Mouse (Mus musculus): ENCODE data around the gene Memo1. TPM values are rescaled to one million over a fixed set of nuclear protein-coding genes. Genes with fewer than 3 reads are reported as not detected.
"Not testable (repeated sequence)": the region's sequence is repeated elsewhere in the genome, so short reads cannot be mapped to it uniquely, and the experiment has no call there.

Memo1 gene
- total RNA-seq, 2 experiments from 2014 or later = 62.2 to 65.7 TPM

DNA sequence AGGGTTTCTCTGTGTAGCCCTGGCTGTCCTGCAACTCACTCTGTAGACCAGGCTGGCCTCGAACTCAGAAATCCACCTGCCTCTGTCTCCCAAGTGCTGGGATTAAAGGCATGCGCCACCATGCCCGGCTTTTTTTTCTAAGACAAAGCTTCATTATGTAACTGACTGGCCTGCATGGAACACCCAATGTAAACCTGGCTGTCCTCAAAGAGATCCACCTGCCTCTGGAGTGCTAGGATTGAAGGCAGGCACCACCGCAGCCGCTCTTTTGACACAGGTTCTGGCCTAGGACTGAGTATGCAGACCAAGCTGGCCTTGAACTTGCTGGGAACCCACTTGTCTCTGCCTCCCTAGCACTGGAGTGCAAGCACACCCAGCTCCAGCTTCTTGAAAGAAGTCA, 1.7 kb upstream of the Memo1 start:
- not testable (repeated sequence) for DNase-seq (ENCODE audit: extremely low spot score in 1 of 2, low spot score in 2 of 2)
- intact Hi-C loops (cut with DNase I) = loop anchor here (5.0 kb wide), 1 partner anchor 275 kb away; no protein-coding TSS in a partner anchor

DNA sequence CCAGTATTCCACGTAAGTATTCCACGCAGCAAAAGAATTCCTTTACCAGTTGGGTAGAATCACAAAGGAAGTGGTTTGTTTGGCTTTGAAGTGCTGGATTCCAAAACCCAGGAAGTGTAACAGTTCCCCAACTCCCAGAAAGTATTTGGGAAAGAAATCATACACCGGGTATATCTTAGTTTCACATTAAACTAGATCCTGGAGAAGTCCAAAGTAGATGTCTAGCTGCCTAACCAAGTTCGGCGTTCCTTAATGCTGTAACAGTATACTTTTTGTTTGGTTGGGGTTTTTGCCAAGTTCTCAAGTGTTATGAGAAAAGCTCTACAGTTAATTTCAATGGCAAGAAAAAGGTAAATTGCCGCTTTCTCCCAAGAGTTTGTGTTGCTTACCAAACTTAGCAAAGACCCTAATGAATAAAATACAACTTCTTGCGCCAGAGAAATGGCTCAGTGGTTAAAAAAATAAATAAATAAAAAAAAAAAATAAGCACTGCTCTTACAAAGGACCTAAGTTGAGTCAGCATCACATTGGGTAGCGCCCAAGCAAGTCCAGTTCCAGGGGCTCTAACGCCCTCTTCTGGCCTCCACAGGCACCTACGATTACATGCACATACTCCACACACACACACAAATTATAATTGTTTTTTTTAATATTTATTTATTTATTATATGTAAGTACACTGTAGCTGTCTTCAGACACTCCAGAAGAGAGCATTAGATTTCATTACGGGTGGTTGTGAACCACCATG, 929 bp upstream of the Memo1 start:
- intact Hi-C loops (cut with DNase I) = loop anchor here (5.0 kb wide), 1 partner anchor 274 kb away; no protein-coding TSS in a partner anchor

DNA sequence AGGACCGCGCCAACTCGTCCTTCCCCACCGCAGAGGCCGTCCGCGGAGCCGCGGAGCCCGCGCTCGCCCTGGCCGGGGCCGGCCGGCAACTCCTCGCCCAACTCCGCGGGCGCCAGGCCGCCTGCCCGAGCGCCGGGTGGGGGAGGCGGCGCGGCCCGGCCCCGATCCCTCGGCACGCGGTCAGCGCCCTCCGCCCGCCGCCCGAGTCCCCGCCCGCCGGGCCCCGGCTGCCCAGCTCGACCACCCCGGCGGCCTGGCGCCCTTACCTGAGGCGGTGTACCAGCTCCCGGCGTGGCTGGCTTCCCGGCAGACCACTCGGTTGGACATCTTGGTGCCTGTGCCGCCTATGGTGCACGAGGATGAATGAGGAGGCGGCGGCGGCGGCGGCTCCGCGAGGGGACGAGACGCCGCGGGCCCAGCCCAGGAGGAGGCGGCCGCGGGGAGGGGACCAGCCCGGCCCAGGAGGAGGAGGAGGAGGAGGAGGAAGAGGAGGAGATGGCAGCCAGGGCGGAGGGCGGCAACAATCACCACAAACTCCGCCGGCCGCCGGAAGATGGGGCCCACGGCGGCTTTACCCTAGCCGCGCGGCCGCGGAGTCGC, 795 bp downstream of the Memo1 start:
- peak; percentile 55 to 91 for DNase-seq (ENCODE audit: extremely low spot score in 1 of 2, low spot score in 2 of 2)
- intact Hi-C loops (cut with DNase I) = loop anchor here (5.0 kb wide), 1 partner anchor 272 kb away; no protein-coding TSS in a partner anchor

More for the DNA sequence above, 929 bp upstream of the Memo1 start:
- DNase-seq (ENCODE audit: extremely low spot score in 1 of 2, low spot score in 2 of 2) = peak in 1 of 2 experiments; percentile 33

DNA sequence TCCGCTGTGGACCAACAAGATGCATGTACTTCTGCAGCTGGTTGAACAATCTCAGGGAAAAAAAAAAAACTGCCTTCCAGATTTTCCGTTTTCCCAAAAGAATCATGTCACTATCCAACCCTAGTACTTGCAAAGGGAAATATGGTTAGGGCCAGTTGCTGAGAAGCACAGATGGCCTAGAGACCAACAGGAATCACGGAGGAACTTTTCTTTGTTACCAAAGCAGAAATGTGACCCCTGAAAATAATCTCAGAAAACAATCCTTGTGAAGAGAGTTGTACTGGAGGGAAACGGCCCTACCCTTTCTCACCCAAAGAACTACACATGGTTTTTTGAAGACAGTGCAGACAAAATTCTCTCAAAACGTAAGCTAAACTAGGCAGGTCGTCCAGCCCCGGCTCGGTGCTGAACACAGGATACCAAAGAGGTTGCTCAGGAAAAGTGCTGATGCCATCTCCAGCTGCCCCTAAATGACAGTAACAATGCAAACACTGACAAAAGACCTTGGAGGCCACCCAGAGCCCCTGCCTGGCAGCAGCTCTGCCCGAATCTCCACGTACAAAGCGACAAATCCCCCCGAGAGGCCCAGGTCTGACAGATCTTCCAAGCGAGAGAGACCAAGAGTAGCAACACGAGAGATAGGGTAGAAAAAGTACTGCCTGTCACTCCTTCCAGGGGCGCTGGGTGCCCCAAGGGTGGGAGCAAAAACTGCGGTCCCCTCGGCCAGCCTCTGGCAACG, 1.5 kb downstream of the Memo1 start:
- peak in 1 of 2 experiments; percentile 28 for DNase-seq (ENCODE audit: extremely low spot score in 1 of 2, low spot score in 2 of 2)
- intact Hi-C loops (cut with DNase I) = no loop called here

DNA sequence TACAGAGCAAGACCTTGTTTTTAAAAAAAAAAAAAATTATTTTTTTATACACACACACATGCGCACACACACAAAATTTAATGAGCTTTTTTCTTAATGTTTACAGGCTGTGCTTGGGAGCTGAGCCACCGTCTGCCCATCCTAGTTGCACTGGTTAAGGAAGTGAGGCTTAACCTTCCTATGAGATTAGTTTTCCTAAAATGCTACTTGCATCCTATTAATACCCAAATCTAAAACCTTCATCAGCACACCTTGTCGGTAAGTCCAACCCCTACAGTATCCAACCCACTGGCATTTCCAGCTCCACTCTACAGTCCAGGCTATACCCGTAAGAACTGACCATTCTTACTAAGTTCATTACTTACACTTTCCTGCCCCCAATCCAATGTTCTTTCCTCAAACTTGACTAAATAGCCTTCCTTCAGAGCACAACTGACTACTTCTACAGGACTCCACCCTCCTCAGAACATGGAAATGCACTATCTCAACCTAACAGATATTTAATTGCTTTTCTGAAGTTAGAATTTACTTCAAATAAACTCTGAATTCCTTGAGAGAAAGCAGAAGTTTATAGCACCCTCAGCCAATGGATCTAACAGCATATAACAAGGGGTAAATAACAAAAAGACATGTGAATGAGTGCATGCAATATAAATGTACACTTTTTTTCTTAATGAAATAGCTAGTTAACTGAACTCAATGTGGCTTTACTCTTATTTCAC, 3.5 kb downstream of the Memo1 start:
- DNase-seq (ENCODE audit: extremely low spot score in 1 of 2, low spot score in 2 of 2) = no peak

DNA sequence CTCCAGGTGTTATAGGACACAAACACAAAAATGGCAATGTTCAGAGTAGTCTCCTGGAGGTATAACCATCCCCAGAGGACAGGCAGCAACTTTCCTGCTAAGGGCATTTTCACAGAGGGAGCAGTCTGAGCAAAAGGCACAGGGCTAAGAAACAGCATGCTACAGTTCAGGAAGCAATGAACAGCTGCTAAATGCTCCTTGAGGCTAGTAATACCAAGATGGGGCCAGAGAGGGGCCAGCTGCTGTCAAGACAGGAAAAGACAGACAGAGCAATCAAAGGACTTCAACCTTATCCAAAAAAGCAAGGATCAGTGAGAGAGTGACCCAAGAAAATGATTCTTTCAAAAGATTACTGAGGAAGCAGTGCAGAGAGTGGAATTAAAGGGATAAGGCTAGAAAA, 4.5 kb downstream of the Memo1 start:
- DNase-seq (ENCODE audit: extremely low spot score in 1 of 2, low spot score in 2 of 2) = no peak
- intact Hi-C loops (cut with DNase I) = no loop called here

More for the DNA sequence above, 3.5 kb downstream of the Memo1 start:
- intact Hi-C loops (cut with DNase I) = no loop called here

DNA sequence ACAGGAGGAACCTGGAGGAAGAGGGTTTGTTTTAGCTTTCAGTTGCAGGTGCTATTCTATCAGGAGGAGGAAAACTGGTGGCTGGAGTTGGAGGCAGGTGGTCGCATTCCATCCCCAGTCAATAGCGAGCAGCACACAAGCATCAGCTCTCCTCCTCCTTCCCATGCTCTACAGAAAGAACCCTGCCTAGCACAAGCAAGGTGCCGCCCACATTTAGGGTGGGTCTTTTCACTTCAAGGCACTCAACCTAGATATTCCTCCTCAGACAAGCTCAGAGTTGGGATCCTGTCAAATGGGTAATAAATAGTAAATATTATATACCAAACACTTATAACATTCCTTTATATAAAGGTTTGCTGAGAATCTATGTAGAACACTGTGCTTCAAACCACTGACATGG, 5.1 kb downstream of the Memo1 start:
- DNase-seq (ENCODE audit: extremely low spot score in 1 of 2, low spot score in 2 of 2) = no peak
- intact Hi-C loops (cut with DNase I) = no loop called here

DNA sequence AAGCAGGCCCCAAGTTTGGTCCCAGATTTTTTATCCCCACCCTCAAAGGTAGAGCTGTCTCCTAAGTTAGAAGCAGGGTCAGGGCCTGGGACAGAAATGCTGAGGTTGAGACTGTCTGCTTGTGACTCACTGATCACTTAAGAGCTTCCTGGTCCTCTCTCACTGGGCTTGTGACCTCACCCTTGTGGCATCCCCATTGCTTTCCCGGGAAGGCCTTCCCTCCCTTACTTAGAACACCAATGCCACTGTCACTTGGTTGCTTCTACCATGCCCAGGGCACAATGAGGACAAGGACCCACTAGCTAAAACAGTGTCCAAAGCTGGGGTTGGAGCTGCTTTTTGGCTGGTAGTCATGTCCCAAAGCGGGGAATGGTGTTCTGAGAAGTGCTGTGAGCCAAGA, 6.7 kb downstream of the Memo1 start:
- intact Hi-C loops (cut with DNase I) = no loop called here
- DNase-seq (ENCODE audit: extremely low spot score in 1 of 2, low spot score in 2 of 2) = no peak

DNA sequence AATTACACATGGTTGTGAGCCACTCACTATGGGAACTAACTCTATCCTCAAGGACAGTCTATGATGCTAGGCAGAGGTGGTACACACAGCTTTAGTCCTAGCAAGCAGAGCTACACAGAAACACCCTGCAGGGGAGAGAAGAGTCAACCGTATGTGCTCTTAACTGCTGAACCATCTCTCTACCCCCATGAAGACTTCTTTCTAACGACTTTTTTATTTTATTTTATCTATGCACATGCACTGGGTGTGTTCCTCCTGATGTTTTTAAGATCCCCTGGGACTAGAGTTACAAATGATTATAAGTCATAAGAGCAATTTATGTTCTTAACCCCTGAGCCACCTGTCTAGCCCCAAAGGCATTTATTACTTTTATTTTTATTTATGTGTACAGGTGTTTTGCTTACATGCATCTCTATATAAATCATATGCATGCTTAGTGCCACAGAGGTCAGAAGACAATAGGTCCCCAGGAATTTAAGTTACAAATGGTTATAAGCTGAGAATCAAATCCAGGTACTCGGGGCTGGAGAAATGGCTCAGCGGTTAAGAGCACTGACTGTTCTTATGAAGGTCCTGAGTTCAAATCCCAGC, 9.1 kb downstream of the Memo1 start:
- no peak for DNase-seq (ENCODE audit: extremely low spot score in 1 of 2, low spot score in 2 of 2)
- intact Hi-C loops (cut with DNase I) = no loop called here

DNA sequence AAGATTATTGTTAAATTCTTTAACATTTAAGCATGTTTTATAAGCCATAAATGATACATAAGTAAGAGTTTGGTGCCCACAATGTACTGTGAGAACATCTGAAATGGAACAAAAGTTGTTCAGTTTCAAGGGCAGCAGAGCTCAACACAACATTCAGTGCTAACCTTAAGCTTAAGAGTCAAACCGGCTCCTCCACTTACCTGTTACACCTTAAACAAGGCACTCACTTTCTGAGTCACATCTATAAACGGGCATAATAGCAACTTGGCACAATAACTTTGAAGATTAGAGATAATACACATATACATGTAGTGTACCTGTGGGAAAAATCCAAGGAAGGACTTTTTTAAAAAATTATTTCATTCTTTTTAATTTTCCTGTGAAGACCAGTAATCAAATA, 9.6 kb downstream of the Memo1 start:
- intact Hi-C loops (cut with DNase I) = no loop called here
- DNase-seq (ENCODE audit: extremely low spot score in 1 of 2, low spot score in 2 of 2) = no peak

DNA sequence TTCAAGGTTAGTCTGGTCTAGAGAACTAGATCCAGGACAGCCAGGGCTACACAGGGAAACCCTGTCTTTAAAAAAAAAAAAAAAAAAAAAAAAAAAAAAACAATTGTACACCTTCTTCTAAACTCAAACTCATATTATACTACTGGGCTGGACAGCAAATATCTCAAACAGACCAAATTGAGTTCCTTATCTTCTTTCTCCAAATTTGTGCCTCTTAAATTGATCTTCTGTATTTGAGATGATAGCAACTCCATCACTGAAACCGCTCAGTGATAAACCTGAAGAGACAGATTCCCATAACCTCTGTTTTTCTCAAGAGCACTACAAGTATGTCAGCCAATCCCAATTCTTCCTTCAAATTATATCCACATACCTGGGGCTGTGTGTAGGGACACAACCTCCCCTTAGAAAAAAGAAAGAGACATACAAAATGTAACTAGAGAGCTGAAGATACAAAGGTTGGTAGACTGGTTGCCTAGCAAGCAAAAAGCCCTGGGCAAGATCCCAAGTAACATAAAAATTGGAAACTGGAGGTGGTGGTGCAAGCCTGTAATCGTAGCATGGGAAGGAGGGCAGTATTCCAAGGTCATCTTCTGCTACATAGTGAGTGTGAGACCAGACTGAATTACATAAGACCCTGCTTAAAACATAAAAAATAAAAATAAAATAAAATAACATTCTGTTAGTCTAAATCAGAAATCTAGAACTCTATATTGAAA, 10.8 kb downstream of the Memo1 start:
- no peak for DNase-seq (ENCODE audit: extremely low spot score in 1 of 2, low spot score in 2 of 2)
- intact Hi-C loops (cut with DNase I) = no loop called here

DNA sequence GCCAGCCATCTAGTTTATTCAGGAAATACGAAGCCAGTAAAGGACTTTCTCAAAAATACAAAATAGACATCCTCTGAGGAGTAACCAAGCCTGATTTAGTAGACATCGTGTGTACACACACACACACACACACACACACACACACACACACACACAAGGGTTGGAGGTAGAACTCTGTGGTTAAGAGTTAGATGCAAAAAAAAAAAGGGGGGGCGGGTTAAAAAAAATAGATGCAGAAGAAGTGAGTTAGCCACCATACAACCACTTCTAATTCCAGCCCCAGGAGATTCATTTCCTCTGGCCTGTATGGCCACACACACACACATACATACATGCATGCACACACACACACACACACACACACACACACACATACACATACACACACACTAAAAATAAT, 13.3 kb downstream of the Memo1 start:
- intact Hi-C loops (cut with DNase I) = no loop called here
- no peak for DNase-seq (ENCODE audit: extremely low spot score in 1 of 2, low spot score in 2 of 2)

DNA sequence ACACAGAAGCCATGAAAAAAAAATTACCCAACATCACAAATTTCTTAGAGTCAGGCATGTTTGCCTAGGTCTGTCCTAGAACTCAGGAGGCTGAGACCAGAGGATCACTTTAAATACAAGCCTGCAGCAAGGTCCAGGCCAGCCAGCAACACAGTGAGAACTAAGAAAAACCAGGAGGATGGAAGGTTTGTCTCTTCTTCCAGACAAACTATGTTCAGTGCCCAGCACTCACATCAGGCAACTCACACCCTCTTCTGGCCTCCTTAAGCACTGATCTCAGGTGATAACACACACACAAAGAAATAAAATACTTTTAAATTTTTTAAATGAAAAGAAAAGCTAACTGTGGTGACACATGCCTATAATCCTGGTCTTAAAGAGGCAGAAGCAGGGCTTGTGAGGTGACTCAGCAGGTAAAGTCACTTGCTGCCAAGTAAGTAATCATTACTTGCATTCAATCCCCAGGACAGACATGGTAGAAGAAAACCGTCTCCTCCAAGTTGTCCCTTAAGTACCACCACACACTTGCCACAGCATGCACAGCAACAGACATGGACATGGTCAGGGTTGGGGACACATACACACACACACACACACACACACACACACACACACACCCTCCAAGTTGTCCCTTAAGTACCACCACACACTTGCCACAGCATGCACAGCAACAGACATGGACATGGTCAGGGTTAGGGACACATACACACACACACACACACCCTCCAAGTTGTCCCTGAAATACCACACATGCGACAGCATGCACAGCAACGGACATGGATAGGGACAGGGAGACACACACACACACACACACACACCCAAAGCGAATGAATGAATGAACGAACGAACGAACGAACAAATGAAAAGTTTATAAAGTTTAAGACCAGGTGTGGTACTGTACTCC, 16.1 kb downstream of the Memo1 start:
- no peak for DNase-seq (ENCODE audit: extremely low spot score in 1 of 2, low spot score in 2 of 2)
- intact Hi-C loops (cut with DNase I) = no loop called here

DNA sequence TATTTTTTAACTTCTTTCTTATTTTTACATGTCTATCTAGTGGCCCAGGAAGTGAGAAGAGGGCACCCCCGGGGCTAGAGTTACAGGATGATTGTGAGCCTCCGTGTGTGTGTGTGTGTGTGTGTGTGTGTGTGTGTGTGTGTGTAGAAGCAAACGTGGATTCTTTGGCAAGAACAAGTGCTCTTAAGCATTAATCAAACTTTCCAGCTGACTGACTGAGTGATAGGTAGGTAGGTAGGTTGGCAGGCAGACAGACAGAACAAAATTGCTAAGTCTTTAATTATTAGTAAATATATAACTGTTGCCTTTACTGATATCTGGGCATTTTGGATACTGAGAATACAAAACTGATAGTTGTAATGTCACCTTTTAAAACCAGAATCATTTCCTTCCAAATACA, 20.9 kb downstream of the Memo1 start:
- intact Hi-C loops (cut with DNase I) = no loop called here
- DNase-seq (ENCODE audit: extremely low spot score in 1 of 2, low spot score in 2 of 2) = no peak

DNA sequence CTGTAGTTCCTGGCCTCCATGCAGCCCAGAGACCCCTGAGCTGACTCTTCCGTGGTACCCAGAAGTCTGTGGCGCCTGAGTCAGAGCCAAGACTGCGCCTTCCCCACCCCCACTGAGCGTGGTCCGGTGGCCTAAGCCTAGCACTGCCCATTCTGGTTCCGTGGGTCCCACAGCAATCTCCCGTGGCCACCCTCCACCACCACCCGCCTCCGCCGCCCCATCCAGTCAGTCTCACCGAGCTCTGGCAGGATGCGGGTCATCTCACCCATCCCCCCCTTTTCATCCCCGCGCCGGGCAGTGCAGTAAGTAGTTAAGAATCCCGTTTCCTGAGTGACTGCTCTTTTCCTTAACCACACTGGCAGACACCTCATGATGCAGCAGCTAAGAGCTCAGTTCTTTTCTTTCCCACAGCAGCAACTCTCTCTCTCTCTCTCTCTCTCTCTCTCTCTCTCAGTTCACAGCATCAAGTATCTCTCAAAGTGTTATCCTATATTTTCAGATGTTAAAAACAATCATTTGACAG, 22.6 kb downstream of the Memo1 start:
- intact Hi-C loops (cut with DNase I) = no loop called here
- DNase-seq (ENCODE audit: extremely low spot score in 1 of 2, low spot score in 2 of 2) = peak in 1 of 2 experiments; percentile 29

DNA sequence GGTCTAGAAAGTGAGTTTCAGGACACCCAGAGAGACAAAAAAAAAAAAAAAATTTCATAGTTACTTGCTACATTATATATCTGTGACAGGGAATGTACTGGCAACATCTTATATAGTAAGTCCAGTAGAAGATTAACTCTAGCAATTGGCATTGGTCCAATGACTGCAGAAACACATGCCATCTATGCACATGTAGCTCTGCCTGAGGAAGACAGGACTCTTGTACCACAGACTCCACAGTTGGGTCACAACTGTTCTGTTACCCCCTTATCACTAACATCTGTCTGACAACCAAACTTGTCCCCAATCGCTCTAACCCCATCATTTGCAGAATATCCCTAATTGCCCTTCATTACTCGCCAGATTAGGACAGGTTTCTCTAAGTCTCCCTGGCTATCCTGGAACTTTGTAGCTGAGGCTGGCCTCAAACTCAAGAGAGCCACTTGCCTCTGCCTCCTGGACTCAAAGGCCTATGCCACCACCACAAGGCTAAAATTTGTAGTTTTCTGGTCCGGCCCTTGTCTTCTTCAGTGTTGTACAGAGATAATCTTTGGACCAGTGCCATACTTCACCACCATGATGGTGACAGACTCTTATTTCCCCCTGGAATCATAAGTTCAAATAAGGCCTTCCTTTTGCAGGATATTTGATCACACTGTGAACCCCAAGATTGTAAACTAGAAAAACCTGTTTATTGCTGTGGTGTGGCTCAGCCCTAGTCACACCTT, 23.6 kb downstream of the Memo1 start:
- intact Hi-C loops (cut with DNase I) = no loop called here
- no peak for DNase-seq (ENCODE audit: extremely low spot score in 1 of 2, low spot score in 2 of 2)

All from left cerebral cortex, postnatal 10 days (tissue).